Mouse (Mus musculus) cerebellum, adult 11-12 months (tissue): ENCODE measurements at regions not wholly inside any gene's neighbourhood (a gene's known extent, or its start where the extent isn't known, plus 50 kb on each side); places are given as distances from the start of the nearest gene placed in this dataset.

Source experiments
- DNase-seq: peaks from one replicate; pipeline ENCODE4 v3.0.0; 2022

DNA sequence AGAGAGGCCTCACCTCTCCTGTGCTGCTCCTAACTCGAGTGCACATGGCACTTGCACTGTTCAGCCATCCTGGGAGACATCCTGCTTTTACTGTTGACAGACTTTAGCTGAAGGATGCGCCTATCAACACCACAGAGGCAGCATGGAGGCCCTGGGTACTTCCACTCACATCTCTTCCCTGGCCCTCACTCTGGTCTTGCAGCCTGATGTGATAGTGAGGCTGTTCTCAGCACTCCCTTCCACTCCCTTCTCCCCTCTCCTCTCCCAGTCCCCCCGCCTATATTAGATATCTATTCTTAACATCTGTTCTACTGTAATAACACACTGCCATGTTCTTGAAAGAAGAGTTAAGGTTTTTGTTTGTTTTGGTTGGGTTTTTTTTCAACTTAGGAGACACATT is 50.2 kb upstream of the Bod1 start:
- no peak for DNase-seq

DNA sequence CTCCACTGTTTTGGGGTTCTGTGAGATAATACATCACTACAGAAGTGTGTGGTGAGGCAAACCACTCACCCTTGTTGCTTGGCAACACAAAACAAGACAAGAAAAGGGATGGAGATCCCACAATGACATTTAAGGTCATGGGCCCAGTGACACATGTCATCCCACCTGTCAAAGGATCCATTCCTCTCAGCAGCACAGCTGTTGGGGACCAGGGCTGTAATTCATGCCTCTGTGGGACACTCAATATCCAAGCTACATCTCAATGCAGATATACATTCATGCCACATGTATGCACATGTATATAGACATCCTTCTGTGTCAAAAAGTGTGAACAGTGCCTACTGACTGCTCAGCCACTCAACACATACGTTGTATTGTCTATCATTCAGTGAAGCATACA is 52.8 kb upstream of the Bod1 start:
- no peak for DNase-seq

DNA sequence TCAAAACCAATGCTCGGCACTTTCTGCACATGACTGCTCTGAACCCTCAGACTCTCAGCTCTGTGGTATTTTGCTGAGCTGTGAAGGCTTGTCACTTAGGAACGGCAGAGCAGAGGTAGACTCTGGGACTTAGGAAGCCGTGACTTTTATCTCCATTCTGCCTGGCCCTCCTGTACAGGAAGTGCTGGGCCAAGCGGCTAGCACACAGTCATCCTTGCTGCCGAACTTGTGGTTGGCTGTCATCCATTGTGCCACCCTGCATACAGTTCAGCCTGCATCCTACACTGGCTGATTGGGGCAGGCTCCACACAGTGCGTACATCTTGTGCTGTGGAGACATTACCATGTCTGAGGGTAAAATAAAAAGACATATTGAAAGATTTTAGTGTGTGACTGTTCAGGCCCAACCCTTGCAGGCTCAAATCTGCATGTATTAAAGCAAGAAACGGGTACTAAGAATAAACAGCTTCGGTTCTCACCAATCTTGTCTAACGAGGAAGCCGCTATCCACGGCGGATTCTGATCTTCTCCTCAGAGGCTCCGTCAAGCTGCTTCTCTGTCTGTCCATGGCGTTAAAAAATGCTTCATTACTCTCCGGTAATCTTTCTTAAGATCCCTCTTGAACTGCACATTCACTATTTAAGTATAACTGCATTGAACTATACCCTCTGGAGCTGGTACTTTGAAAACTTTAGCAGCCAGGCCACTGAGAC is 54.4 kb upstream of the Bod1 start:
- DNase-seq = no peak

DNA sequence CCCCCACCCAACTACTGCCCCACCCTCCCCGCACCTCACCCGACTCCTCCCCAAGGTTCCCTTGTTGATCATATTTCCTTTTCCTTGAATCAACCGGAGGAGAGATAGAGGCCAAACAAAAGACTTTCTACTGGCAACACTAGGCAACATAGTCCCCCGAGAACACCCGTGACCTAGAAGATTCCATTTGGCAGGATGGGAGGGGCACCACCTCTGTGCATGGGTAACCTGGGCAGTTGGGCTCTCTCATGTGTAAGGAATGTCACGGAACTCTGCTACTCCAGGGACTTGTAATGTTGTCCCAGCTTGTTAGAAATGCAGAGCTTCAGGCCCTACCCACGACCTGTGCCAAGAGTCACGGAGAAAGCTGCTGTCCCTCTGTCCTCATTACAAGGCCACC is 55.6 kb upstream of the Bod1 start:
- no peak for DNase-seq

DNA sequence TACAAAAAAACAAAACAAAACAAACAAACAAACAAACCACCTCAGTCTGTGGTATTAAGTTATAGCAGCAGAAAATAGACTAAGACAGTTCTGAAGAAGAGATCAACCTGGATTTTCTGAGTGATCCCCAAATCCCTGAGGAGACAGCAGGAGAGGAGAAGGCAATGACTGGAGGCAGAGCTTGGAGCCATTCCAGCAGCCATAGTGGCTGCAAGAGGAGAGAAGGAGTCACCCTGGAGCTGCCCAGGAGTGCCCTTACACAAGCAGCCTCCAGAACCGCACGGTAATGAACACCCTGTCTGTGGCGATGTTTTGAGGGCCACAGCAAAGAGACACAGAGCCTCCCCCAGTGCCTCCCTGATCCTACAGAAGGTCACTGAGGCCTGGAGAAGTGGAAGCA is 58.0 kb upstream of the Bod1 start:
- DNase-seq = no peak

DNA sequence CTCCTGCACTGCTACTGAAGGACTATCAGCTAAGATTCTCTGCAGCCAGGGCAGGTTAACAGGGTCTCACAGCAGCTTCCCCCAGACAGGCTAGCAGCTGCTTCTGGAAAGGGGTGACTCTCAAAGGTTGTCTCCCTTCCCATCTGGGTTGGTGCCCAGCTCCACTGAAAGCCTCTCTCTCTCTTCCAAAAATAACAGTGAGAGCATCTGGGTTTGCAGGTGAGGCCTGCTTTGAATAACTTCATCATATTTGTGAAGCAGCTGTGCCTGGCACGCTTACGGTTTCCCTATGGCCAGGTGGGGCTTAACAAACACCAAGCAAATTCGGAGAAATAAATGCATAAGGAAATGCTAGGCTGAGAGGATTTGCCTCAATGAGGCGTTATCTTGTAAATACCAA is 58.5 kb upstream of the Bod1 start:
- no peak for DNase-seq

DNA sequence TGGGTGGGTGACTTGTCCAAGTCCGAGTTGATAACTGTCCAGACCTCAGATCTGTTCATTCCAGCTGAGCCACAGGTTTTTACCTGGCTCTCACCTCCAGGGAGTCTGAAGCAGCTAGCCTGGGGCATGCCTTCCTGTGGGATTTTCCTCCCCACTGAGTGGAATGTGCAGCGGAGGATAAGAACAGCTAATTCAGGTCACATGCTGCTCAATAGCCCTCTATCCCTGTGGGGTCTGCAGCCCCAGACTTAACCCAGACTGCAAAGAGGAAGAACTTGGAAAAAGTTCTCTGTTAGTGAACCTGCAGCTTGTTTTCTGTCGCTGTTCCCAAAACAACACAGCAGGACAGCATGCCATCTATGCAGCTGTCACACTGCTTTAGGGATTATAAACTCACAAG is 59.0 kb upstream of the Bod1 start:
- DNase-seq = no peak

DNA sequence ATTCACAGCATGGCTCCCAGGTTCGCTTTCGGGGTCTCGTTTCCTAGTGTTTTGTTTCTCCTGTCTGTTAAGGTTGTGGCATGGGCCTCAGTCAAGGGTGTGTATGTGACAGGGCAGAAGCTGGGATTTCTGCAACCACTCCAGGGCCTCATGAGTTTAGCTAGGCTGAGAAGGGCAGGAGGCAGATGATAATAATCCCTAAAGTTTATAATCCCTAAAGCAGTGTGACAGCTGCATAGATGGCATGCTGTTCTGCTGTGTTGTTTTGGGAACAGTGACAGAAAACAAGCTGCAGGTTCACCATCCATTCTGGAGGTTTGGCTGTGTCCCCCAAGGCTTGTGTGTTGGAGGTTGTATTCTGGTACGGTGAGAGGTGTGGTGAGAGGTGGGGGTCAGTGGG is 59.8 kb upstream of the Bod1 start:
- DNase-seq = no peak

DNA sequence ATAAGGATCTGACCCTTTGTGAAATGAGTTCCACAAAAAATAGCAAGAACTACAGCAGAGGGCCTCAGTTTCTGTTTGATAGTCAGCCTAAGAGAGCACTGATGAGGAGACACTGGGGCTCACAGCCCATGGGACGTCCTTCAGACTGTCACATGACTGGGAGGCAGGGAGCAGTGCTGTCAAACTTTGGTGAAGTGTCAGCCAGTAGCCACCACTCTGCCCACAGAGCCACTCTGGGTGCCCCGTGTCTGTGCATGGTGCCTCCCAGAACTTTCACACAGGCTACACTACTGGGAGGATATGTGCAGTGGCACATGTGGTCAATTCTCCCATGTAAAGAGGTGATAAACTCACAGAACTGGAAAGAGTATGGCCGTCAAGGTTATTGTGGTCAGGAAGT is 60.7 kb upstream of the Bod1 start:
- no peak for DNase-seq

DNA sequence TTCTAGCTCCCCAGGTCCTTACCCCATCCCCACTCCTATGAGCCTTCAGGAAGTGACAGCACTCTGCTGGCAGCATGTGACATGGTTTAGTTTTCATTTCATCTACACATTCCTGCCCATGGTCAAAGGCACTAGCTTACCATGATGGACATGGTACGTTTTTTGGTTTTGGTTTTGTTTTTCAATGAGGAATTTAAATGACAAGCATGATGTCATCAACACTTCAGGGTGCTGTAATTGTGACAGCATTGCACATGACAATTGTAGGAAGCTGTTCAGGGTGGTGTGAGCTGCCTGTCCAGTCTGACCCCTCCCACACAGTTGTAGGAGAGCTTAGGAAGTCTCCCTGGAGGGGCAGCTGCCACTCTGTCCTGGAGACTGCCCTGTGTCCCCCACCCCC is 61.3 kb upstream of the Bod1 start:
- DNase-seq = no peak

DNA sequence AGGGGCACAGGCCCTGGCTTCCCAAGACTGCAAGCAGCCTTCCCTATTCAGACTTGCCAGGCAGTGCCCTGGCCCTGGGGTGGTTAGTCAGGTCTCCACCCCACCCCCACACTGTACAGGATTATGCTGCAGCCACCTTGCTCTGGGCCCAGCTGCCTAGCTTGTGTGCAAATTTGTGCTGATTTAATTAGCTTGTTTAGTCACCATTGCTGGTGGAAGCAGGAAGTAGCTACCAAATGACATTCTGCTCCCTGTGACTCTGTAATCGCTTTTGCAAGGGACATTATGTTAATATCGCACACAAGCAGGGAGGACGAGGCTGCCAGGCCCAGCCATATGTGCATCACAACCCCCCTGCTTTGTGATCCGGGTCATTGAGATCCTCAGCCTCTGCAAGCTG is 62.4 kb upstream of the Bod1 start:
- peak; percentile 62 for DNase-seq

DNA sequence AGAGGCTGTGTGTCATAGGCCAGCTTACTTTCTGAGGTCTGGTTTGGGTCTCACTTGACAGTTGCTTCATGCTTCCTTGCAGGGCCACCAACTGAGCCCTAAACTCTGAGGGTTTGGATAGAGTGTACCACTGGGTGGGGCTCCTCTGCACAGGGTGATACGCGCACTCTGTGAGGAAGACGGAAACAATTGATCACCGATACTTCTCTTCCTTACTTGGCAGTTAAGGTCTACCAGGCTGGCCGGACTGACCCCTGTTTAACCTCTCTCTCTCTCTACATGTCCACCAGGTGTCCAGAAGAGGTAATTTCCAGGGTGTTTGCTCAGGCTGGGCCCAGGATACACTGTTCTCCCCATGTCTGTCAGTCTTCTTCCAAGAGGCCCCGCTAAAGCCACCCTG is 63.6 kb upstream of the Bod1 start:
- DNase-seq = peak; percentile 16

DNA sequence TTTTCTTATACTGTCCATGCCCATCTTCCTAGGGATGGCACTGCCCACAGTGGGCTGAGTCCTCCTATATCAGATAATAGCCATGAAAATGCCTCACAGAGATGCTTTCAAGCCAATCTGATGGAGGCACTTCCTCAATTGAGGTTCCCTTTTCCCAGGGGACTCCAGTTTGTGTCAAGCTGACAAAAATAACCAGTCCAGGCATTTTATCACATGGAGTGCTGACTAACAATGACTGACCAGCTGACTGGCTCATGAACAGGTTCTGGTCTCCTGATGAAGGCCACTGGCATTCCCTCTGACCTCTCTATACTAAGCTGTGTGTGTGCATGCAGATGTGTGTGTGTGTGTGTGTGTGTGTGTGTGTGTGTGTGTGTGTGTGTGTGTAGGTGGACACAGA is 64.4 kb upstream of the Bod1 start:
- no peak for DNase-seq

DNA sequence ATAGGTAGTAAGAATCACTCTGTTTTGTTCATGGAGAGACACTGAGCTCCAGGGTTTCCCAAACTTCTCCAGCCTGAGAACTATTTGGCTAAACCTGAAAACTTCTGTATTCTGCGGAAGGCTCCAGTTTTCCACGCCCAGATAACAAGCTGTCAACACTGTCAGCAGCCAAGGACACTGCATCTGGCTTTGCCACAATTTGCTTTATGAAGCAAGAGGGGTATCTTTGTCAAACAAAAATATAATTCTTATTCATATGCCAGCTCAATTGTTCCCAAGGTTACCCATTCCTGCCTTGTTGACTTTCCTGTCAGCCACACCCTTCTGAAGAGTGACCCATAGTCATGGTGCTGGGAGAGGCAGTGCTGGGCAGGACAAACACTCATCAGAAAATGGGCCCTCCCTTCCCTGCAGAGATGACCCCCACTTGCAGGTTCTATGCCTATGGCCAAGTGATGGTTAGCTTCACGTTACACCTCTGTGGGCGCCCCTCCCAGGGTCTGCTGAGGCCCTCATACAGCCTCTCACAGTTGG is 64.9 kb upstream of the Bod1 start:
- no peak for DNase-seq

DNA sequence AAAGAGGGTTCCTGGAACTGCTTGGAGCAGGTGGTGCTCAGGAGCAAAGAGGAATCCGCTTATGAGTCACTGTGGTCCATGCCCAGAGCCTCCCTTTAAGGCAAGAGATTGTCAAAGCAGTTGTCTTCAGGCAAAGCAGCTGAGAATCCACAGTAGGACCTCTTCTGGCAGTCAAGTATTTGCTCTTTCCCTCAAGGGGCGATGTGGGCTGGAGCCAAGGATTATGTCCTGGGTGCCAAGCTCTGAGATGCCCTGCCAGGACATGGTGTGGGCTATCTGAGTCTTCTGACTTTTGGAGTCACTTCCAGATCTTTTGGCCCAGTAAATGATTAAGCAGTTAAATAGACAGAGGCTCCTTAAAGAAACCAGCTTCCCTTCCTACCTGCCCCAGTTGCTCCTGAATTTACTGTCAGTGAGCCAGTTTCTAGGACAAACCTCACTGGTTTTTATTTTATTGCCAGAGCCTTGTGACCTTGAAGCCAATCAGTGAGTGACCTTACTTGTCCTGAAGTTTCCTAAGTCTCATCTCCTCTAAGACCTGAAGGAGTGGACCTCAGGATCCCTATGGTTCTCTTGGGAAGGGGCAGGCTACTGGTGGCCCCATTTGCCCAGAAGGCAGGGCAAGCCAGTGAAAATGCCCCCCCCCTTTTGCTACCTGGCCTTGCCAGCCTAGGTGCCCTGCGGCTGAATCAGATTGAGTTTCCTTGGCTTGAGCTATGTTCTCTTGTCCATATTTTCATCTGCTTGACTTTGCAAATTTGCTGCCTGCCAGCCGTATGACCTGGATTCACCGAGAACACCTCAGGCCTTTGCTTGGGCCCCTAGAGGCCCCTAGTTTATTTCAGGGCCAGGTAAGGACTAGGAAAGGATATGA is 66.7 kb upstream of the Bod1 start:
- DNase-seq = peak; percentile 55

DNA sequence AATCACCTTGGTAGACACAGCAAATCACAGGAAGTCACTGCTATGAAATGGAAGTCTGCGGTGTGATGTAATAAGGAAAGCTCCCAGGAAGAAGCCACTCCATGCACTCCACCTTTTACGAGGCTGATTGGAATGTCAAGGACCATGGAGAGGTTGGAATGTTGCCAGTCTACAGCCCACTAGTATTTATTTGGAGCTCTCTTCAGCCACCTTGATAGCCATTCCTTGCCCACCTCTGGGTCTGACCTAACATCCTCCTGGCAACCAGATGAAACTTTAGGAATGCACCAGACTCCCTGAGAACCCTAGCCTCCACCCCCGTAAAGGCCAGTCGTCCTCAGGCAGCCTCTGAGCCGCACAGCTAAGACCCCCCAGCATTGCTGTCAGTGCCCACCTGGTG is 68.7 kb upstream of the Bod1 start:
- DNase-seq = no peak

DNA sequence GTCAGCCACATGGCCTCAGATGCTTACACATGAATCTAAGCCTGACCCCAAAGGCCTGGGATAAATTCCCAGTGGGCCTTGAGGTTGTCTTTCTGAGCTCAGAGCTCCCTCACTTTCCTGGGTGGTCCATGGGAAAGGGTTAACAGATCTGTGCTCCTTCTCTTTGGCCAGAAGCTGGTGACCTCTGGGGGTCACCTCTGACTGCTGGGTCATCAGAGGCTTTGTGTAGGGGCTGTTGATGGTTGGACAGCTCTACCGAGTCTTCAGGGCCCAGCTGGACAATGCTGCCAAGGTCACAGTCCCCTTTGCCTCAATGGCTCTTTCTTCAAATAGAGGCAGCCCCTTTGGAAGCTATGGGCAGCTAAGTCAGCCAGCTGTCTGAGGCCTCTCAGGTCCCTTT is 70.5 kb upstream of the Bod1 start:
- no peak for DNase-seq

DNA sequence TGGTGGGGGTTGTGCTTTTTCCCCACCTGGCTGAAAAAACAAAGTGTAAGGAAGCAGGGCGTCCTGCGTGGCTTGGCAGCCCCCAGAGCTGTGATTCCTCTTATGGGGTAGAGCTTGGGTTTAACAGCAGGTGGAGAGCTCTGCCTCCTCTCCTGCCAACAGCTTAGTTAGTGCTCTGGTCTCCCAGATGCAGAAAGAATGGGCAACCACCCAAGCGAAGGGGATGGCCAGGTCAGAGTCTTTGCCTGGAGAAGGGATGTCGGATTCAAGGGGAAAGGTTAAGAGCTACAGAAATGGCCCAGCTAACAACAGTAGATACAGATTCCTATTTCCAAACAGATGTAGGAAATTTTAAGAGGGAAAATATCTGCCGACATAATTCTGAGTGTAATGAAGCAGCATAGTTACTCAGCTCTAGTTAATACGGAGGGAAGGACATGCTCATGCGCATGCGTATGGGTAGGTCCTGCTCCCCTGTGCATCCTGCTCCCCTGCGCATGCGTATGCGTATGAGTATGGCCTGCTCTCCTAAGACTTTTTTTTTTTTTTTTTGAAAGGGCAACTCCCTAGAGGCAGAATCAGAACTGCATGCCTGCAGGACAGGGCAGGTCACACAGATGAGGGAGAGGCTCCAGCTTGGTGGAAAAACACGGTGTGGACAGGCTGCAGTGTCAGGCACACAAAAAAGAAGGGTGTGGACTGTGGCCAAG is 72.5 kb upstream of the Bod1 start:
- no peak for DNase-seq

DNA sequence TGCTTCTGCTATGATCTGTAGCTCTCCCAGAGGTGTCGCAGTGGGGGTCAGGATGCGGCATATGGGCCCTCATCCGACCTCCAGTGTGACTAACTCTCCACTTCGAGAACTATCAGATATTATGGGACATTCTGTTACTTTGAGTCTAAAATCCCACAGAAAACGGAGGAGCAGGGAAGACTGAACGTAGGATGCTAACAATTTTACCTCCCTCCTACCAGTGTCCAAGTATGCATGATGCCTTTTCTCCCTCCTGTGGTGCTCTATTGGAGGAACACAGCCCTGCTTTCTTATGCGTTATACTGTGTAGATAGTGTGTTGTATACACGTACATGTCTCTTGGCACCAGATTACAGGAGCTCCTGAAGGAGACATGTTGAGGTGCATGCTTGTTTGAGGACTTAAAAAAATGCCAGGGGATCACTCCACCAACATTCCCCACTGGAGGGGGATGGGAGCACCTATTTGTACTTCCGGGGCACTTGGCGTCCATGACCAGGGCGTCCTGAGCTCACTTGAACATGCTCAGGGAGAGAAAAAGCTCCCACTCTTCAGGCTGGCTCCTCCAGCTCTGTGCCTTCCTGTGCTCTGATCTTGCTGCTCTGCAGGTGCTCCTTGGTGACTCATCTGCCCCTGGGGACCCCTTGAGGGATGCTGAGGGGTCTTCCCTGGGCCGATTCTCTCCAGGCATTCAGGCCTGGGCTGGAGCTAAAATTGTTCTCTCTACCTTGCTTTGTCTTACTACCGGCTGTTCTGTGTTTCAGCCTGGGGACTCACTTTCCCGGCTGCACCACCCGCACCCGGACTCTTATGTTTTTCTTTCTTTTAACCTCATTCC is 73.6 kb upstream of the Bod1 start:
- DNase-seq = no peak

DNA sequence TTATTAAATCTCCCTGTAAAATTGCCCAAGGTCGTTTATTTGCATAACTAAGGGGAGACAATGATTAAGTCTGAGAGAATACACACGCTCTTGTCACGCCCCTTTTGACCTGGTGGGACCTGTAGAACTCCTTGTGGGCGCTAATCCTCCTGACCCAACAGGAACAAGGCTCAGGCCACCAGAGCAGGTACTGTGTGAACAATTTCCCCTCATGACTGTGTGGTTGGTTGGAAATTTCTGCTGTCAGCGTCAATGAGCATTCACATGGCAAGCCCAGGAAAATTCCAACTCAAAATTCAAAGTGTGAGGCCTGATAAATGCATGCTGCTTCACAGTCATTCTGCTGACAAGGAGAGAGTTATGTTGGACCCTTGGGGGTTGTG is 74.2 kb upstream of the Bod1 start:
- DNase-seq = no peak

DNA sequence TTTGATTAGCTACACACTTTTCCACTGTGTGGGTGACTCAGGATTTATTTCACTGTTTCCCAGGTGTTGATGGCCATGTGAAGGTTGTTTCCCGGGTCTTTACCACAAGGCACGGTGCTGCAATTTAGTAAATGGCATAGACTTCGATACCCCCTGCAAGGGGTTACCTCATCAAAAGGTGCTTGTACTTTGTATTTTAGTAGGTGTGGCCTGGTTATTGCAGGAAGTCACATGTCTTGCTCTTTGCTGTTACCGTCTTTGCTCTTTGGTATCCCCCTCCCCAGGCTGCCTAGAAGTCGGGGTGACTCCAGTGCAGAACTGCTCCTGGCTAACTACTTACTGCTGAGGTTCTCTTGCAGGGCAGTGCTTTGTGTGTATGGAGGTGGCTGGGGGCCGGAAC is 74.8 kb upstream of the Bod1 start:
- DNase-seq = no peak

DNA sequence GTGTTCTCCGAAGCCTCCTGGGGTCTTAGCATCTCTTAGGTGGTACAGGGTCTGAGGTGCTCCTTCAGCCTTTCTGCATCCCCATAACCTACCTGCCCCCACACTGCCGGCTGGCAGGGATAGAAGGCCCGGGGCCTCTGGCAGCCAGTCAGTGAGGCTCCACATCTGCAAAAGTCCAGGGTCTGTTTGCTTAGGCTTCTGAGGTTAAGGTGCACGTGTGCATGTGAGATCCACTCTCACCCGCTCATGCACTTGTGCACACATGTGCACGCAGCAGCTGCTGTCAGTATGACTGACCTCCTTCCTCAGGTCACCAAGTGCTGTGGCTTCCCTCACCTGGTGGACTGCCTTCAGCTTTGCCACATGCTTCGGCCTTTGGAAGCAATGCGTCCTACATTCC is 75.3 kb upstream of the Bod1 start:
- DNase-seq = no peak

DNA sequence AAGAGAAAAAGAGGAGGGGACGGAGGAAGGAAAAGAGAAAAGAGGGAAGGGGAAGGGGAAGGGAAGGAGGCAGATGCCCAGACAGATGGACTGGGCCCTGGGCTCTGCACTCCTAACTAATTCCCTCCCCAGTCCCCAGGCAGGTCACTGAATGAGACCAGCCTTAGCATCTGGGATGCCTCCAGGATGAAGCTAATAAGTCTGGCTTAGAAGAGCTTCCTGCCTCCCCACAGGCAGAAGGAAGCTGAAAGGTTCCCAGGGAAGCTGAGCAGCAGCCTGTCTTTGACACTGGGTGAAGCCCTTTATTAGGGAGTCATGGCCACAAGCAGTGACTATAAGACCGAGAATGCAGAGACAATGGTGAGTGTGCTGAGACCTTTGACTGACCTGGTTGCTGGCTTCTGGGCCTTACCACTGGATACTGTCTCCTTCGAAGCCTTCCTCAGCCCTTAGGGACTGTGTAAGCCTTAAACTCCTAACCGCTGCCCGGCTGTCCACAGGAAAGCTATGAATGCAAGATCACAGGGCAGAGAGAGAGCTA is 76.7 kb upstream of the Bod1 start:
- peak; percentile 64 for DNase-seq
